Mouse (Mus musculus): ENCODE measurements around the gene Inca1. TPM values are rescaled to one million over a fixed set of nuclear protein-coding genes. Genes with fewer than 3 reads are reported as not detected.

Gene Inca1
- total and polyA plus RNA-seq, 3 experiments, result 0.35 to 2.2 TPM; not detected in 1

- no peak overlapping the region for H3K4me3 ChIP-seq (ENCODE audit: control insufficient read depth in 1 of 2, insufficient read depth in 1 of 2, low read depth in 2 of 2, low read length in 2 of 2)
- H3K36me3 ChIP-seq (ENCODE audit: control insufficient read depth in 1 of 2, insufficient read depth in 2 of 2, low read length in 2 of 2), result peaks cover 0 to 5% of the 10 kb centered on the region in 2 experiments; a peak in 2 of 4 replicates
Measured at GRCm38 (mm10) chr11:70678092-70678491, 21.9 kb downstream of the Inca1 start.

GRCm38 (mm10) chr11:70674501-70674900, 25.5 kb downstream of the Inca1 start:
- H3K36me3 ChIP-seq (ENCODE audit: control insufficient read depth in 1 of 2, insufficient read depth in 2 of 2, low read length in 2 of 2), result peaks cover 0 to 6% of the 10 kb centered on the region in 2 experiments; a peak in 2 of 4 replicates
- no peaks in the 10 kb centered on the region for H3K9me3 ChIP-seq (replicated peaks; ENCODE audit: insufficient read depth, low read length)
- 0 out of 4 replicates have a peak, but pooled peaks cover 0 to 15% of the 10 kb centered on the region in 2 experiments for H3K4me1 ChIP-seq (ENCODE audit: control insufficient read depth in 1 of 2, insufficient read depth in 2 of 2, low read length in 2 of 2)

More at GRCm38 (mm10) chr11:70678092-70678491, 21.9 kb downstream of the Inca1 start:
- Histone ChIP-seq H3K9me3 (replicated peaks; ENCODE audit: insufficient read depth, low read length) (no peaks in the 10 kb centered on the region), H3K27me3 (ENCODE audit: control insufficient read depth in 1 of 2, insufficient read depth in 2 of 2, low read length in 2 of 2) (no peaks in the 10 kb centered on the region), H3K79me2 (ENCODE audit: control insufficient read depth, insufficient read depth, low read length, poor library complexity) (no peaks in the 10 kb centered on the region), H3K27ac (ENCODE audit: control insufficient read depth, low read depth, low read length) (no peak overlapping the region), H3K9ac (ENCODE audit: control insufficient read depth, low read depth, low read length, poor library complexity, severe bottlenecking) (no peak overlapping the region), H3K4me1 (ENCODE audit: control insufficient read depth in 1 of 2, insufficient read depth in 2 of 2, low read length in 2 of 2) (peaks cover 0 to 4% of the 10 kb centered on the region in 2 experiments; a peak in 3 of 4 replicates)
- no peak for DNase-seq (ENCODE audit: low read depth, low spot score)
- TF ChIP-seq NRF1 (IDR thresholded peaks at IDR 0.05; ENCODE audit: insufficient read depth, low read depth, low read length, poor library complexity, severe bottlenecking) (no peak), BHLHE40 (IDR thresholded peaks at IDR 0.05; ENCODE audit: borderline replicate concordance, low read depth, low read length) (no peak), JUND (IDR thresholded peaks at IDR 0.05; ENCODE audit: low read depth, low read length) (no peak), KAT2A (conservative IDR thresholded peaks at IDR 0.05; ENCODE audit: low read depth, low read length) (no peak), MYB (IDR thresholded peaks at IDR 0.05; ENCODE audit: low read depth, low read length) (no peak)

GRCm38 (mm10) chr11:70674014-70674413, 25.9 kb downstream of the Inca1 start:
- Histone ChIP-seq H3K9me3 (replicated peaks; ENCODE audit: insufficient read depth, low read length) (no peaks in the 10 kb centered on the region), H3K36me3 (ENCODE audit: control insufficient read depth in 1 of 2, insufficient read depth in 2 of 2, low read length in 2 of 2) (peaks cover 0 to 6% of the 10 kb centered on the region in 2 experiments; a peak in 2 of 4 replicates), H3K27ac (ENCODE audit: control insufficient read depth, low read depth, low read length) (no peak overlapping the region), H3K27me3 (ENCODE audit: control insufficient read depth in 1 of 2, insufficient read depth in 2 of 2, low read length in 2 of 2) (no peaks in the 10 kb centered on the region), H3K4me1 (ENCODE audit: control insufficient read depth in 1 of 2, insufficient read depth in 2 of 2, low read length in 2 of 2) (0 out of 4 replicates have a peak, but pooled peaks cover 0 to 15% of the 10 kb centered on the region in 2 experiments), H3K9ac (ENCODE audit: control insufficient read depth, low read depth, low read length, poor library complexity, severe bottlenecking) (no peak overlapping the region), H3K4me3 (ENCODE audit: control insufficient read depth in 1 of 2, insufficient read depth in 1 of 2, low read depth in 2 of 2, low read length in 2 of 2) (no peak overlapping the region), H3K79me2 (ENCODE audit: control insufficient read depth, insufficient read depth, low read length, poor library complexity) (peaks cover 5% of the 10 kb centered on the region; the same call in 1 of the 2 replicates)
- DNase-seq (ENCODE audit: low read depth, low spot score), result no peak
- TF ChIP-seq ZKSCAN1 (IDR thresholded peaks at IDR 0.05; ENCODE audit: low read depth, low read length) (no peak), ZNF384 (IDR thresholded peaks at IDR 0.05; ENCODE audit: low read depth, low read length) (no peak), ZMIZ1 (IDR thresholded peaks at IDR 0.05; ENCODE audit: low read depth, low read length) (no peak), ETS1 (IDR thresholded peaks at IDR 0.05; ENCODE audit: low read depth, low read length) (no peak)

More at GRCm38 (mm10) chr11:70674501-70674900, 25.5 kb downstream of the Inca1 start:
- Histone ChIP-seq H3K4me3 (ENCODE audit: control insufficient read depth in 1 of 2, insufficient read depth in 1 of 2, low read depth in 2 of 2, low read length in 2 of 2) (no peak overlapping the region), H3K27ac (ENCODE audit: control insufficient read depth, low read depth, low read length) (no peak overlapping the region), H3K9ac (ENCODE audit: control insufficient read depth, low read depth, low read length, poor library complexity, severe bottlenecking) (no peak overlapping the region), H3K79me2 (ENCODE audit: control insufficient read depth, insufficient read depth, low read length, poor library complexity) (peaks cover 3% of the 10 kb centered on the region; the same call in 1 of the 2 replicates), H3K27me3 (ENCODE audit: control insufficient read depth in 1 of 2, insufficient read depth in 2 of 2, low read length in 2 of 2) (no peaks in the 10 kb centered on the region)
- TF ChIP-seq ZNF384 (IDR thresholded peaks at IDR 0.05; ENCODE audit: low read depth, low read length) (no peak), POLR2A (IDR thresholded peaks at IDR 0.05; ENCODE audit: control insufficient read depth in 1 of 2, insufficient read depth in 1 of 2, low read depth in 1 of 2, low read length in 2 of 2, poor library complexity in 1 of 2) (no peak), MEF2A (IDR thresholded peaks at IDR 0.05; ENCODE audit: extremely low read depth, insufficient replicate concordance, low read depth, low read length, poor library complexity, severe bottlenecking) (no peak), GATA1 (IDR thresholded peaks at IDR 0.05; ENCODE audit: low read depth, low read length) (no peak), UBTF (IDR thresholded peaks at IDR 0.05; ENCODE audit: borderline replicate concordance, insufficient read depth, low read depth, low read length) (no peak), NRF1 (IDR thresholded peaks at IDR 0.05; ENCODE audit: insufficient read depth, low read depth, low read length, poor library complexity, severe bottlenecking) (no peak), MAFK (IDR thresholded peaks at IDR 0.05; ENCODE audit: borderline replicate concordance, low read depth, low read length) (no peak), GABPA (IDR thresholded peaks at IDR 0.05; ENCODE audit: low read depth, low read length) (no peak), CHD1 (IDR thresholded peaks at IDR 0.05; ENCODE audit: low read depth, low read length) (no peak), MAZ (IDR thresholded peaks at IDR 0.05; ENCODE audit: low read depth, low read length) (no peak), MAX (IDR thresholded peaks at IDR 0.05; ENCODE audit: low read length) (no peak), TCF12 (IDR thresholded peaks at IDR 0.05; ENCODE audit: low read depth, low read length) (no peak), CTCF (IDR thresholded peaks at IDR 0.05 in 2 of 3, conservative IDR thresholded peaks at IDR 0.05 in 1 of 3; ENCODE audit: control insufficient read depth in 1 of 3, insufficient read depth in 1 of 3, low read depth in 2 of 3, low read length in 3 of 3, poor library complexity in 1 of 3, severe bottlenecking in 1 of 3) (no peak), JUND (IDR thresholded peaks at IDR 0.05; ENCODE audit: low read depth, low read length) (no peak), SMC3 (IDR thresholded peaks at IDR 0.05; ENCODE audit: low read depth, low read length) (no peak), MYB (IDR thresholded peaks at IDR 0.05; ENCODE audit: low read depth, low read length) (no peak), SIN3A (IDR thresholded peaks at IDR 0.05; ENCODE audit: low read length) (no peak)
- no peak for DNase-seq (ENCODE audit: low read depth, low spot score)

Measured in MEL (cell line).